ENCODE assay signal across 9 mouse cellular contexts in genomic region chr9:111916684-111917535, GRCm38 (mm10).
DNase-seq lines count a peak whose midpoint lies in the region; ATAC-seq lines count a peak whose summit lies in the region.
"Had no signal": no experiment of that assay in that cellular context is flagged by ENCODE, and none has a peak within 500 bp of the region (broad histone marks: within the 10 kb centered on the region; RNA-seq: fewer than 3 reads in every experiment).

No protein-coding gene starts in this region.

- H3K4me3 ChIP-seq in midbrain, embryonic 13.5 days (replicated peaks), result 0 out of 2 replicates have a peak overlapping the region, but pooled peaks have one; percentile 5
- H3K4me3 ChIP-seq: liver, embryonic 13.5 days had no signal

- H3K36me3 ChIP-seq in midbrain, embryonic 13.5 days, result no peaks in the 10 kb centered on the region
- H3K36me3 ChIP-seq: liver, embryonic 13.5 days had no signal

- peak overlapping the region; percentile 42 for H3K4me2 ChIP-seq in midbrain, embryonic 13.5 days (replicated peaks)
- H3K4me2 ChIP-seq: liver, embryonic 13.5 days had no signal

- H3K4me1 ChIP-seq in midbrain, embryonic 13.5 days (replicated peaks), result no peaks in the 10 kb centered on the region; the same call in 1 of the 2 replicates
- H3K4me1 ChIP-seq: liver, embryonic 13.5 days had no signal

- 28% methylated on average over 17 of the region's 17 CpGs for WGBS in midbrain, embryonic 13.5 days

- ATAC-seq in midbrain, embryonic 13.5 days, result peak; percentile 91

- DNase-seq in gastrocnemius, postnatal 10 days, result peak; percentile 46
- DNase-seq in gastrocnemius, postnatal 25 days, result no peak
- peak; percentile 43 for DNase-seq in WW6 (ENCODE audit: low read depth, low spot score)
- DNase-seq in embryo, embryonic 11.5 days (ENCODE audit: low read depth, low spot score), result peak; percentile 72
- peak; percentile 38 to 60 for DNase-seq in heart, postnatal 10 days
- peak; percentile 65 to 72 for DNase-seq in kidney, postnatal 4 days
- peak; percentile 62 for DNase-seq in testis, postnatal 10 days (ENCODE audit: low spot score)
- DNase-seq: liver, embryonic 13.5 days had no signal

- H3K27me3 ChIP-seq in midbrain, embryonic 13.5 days, result no peaks in the 10 kb centered on the region
- H3K27me3 ChIP-seq: liver, embryonic 13.5 days had no signal

- H3K27ac ChIP-seq in midbrain, embryonic 13.5 days, result no peak overlapping the region
- H3K27ac ChIP-seq: liver, embryonic 13.5 days had no signal

- intact Hi-C loops in heart, postnatal 10 days (cut with DNase I), result loop anchor here (5.0 kb wide), 2 partner anchors 345 to 560 kb away; no protein-coding TSS in a partner anchor

- 0 out of 2 replicates have a peak overlapping the region, but pooled peaks have one; percentile 34 for H3K9ac ChIP-seq in midbrain, embryonic 13.5 days (replicated peaks)
- H3K9ac ChIP-seq: liver, embryonic 13.5 days had no signal

- no peaks in the 10 kb centered on the region for H3K9me3 ChIP-seq in midbrain, embryonic 13.5 days
- H3K9me3 ChIP-seq: liver, embryonic 13.5 days had no signal
